Mouse (Mus musculus): Measurements from ENCODE around the gene Ovch2. TPM values are rescaled to one million over a fixed set of nuclear protein-coding genes. Genes with fewer than 3 reads are reported as not detected.

Ovch2 gene
- polyA plus RNA-seq, 1 experiment from 2014 or later = not detected

DNA sequence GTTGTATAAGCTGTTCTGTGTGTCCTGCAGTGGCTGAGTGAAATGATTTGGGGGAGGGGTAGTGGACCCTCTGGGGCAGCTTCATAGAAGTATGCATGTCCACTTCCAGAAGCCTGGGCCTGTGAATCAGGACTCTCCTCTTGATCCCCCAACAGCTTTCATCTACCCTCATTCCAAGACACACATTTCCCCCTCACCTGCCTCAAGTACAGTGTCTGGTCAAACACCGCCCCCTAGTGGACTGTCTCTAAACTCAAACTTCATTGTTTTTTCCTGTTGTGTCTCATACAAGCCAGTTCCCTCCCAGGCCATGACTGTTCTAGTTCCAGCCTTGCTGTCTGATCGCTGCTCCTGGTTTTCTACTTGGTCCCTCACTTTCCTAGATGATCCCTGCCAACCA, 53.1 kb downstream of the Ovch2 start:
- H3K9ac ChIP-seq (ENCODE audit: low read depth, low read length) = no peak overlapping the region
- H3K36me3 ChIP-seq (ENCODE audit: control insufficient read depth, insufficient read depth) = peaks cover 31% of the 10 kb centered on the region
- ATAC-seq = peak; percentile 42
- H3K4me3 ChIP-seq (ENCODE audit: low read depth, low read length) = no peak overlapping the region
- TF ChIP-seq CTCF (IDR thresholded peaks at IDR 0.05; ENCODE audit: low read depth) = peak; percentile 90
- no peak overlapping the region for H3K27ac ChIP-seq (ENCODE audit: low read depth, low read length)
- H3K4me2 ChIP-seq (replicated peaks; ENCODE audit: low read depth) = no peak overlapping the region
- no peaks in the 10 kb centered on the region for H3K9me3 ChIP-seq (ENCODE audit: control insufficient read depth)
- WGBS = 18% methylated on average over 2 of the region's 2 CpGs
- H3K4me1 ChIP-seq (replicated peaks; ENCODE audit: control insufficient read depth, insufficient read depth, low read length) = no peaks in the 10 kb centered on the region
- H3K27me3 ChIP-seq (replicated peaks; ENCODE audit: control insufficient read depth, insufficient read depth, low read length) = no peaks in the 10 kb centered on the region

DNA sequence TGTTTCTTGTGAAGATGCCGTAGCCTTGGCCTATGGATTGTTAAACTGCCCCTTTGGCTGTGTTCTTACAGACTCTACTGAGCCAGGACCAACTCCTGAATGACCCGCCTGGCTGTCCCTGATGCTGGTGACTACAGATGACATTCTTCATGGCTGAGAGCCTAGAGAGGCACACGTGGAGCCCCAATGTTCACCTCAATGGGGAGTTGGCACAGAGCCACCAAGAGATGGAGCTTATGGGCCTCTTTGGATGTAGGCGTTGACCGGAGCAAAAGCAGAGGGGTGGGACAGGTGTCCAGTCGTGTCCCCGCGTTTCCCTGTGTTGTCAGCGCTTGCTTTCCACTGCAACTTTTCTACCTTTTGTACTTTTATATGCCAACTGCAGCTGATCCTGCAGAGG, 53.5 kb downstream of the Ovch2 start:
- Histone ChIP-seq H3K27me3 (replicated peaks; ENCODE audit: control insufficient read depth, insufficient read depth, low read length) (no peaks in the 10 kb centered on the region), H3K4me3 (ENCODE audit: low read depth, low read length) (no peak overlapping the region), H3K9ac (ENCODE audit: low read depth, low read length) (no peak overlapping the region), H3K4me2 (replicated peaks; ENCODE audit: low read depth) (no peak overlapping the region), H3K4me1 (replicated peaks; ENCODE audit: control insufficient read depth, insufficient read depth, low read length) (no peaks in the 10 kb centered on the region), H3K27ac (ENCODE audit: low read depth, low read length) (no peak overlapping the region), H3K9me3 (ENCODE audit: control insufficient read depth) (no peaks in the 10 kb centered on the region), H3K36me3 (ENCODE audit: control insufficient read depth, insufficient read depth) (peaks cover 34% of the 10 kb centered on the region)
- no peak for ATAC-seq
- 86% methylated on average over 9 of the region's 9 CpGs for WGBS
- no peak for TF ChIP-seq CTCF (IDR thresholded peaks at IDR 0.05; ENCODE audit: low read depth)

GRCm38 (mm10) chr7:107746036-107746435, 55.0 kb downstream of the Ovch2 start:
- no peak overlapping the region for H3K27ac ChIP-seq (ENCODE audit: low read depth, low read length)
- no peaks in the 10 kb centered on the region for H3K4me1 ChIP-seq (replicated peaks; ENCODE audit: control insufficient read depth, insufficient read depth, low read length)
- no peak for ATAC-seq
- H3K36me3 ChIP-seq (ENCODE audit: control insufficient read depth, insufficient read depth) = peaks cover 38% of the 10 kb centered on the region
- no peak overlapping the region for H3K9ac ChIP-seq (ENCODE audit: low read depth, low read length)
- H3K4me3 ChIP-seq (ENCODE audit: low read depth, low read length) = no peak overlapping the region
- TF ChIP-seq CTCF (IDR thresholded peaks at IDR 0.05; ENCODE audit: low read depth) = no peak
- H3K27me3 ChIP-seq (replicated peaks; ENCODE audit: control insufficient read depth, insufficient read depth, low read length) = no peaks in the 10 kb centered on the region
- WGBS = 94% methylated on average over 8 of the region's 8 CpGs
- H3K4me2 ChIP-seq (replicated peaks; ENCODE audit: low read depth) = no peak overlapping the region
- H3K9me3 ChIP-seq (ENCODE audit: control insufficient read depth) = no peaks in the 10 kb centered on the region

DNA sequence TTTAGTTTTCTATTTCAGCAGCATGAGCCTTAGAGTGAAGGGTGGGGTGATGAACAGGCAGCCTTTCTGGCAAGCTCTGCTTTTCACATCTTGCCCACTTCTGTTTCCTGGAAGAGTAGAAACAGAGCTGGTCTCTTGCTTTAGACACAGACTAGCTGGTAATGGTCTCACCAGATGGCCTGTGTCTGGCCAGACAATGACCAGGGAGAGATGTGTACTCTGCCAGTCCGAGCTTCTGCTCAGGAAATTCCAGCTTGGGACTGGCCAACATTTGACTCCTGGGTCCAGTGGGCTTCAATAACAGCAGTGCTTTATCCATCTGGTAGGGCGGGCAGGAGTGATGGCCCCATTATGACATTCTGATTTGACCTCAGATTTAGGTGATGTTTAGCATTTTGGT, 55.9 kb downstream of the Ovch2 start:
- Histone ChIP-seq H3K4me3 (ENCODE audit: low read depth, low read length) (no peak overlapping the region), H3K4me1 (replicated peaks; ENCODE audit: control insufficient read depth, insufficient read depth, low read length) (no peaks in the 10 kb centered on the region), H3K27me3 (replicated peaks; ENCODE audit: control insufficient read depth, insufficient read depth, low read length) (no peaks in the 10 kb centered on the region), H3K4me2 (replicated peaks; ENCODE audit: low read depth) (no peak overlapping the region), H3K9ac (ENCODE audit: low read depth, low read length) (no peak overlapping the region), H3K27ac (ENCODE audit: low read depth, low read length) (no peak overlapping the region), H3K36me3 (ENCODE audit: control insufficient read depth, insufficient read depth) (peaks cover 46% of the 10 kb centered on the region), H3K9me3 (ENCODE audit: control insufficient read depth) (no peaks in the 10 kb centered on the region)
- ATAC-seq = no peak
- TF ChIP-seq CTCF (IDR thresholded peaks at IDR 0.05; ENCODE audit: low read depth) = no peak
- 73% methylated on average over 2 of the region's 2 CpGs for WGBS

- TF ChIP-seq CTCF (IDR thresholded peaks at IDR 0.05; ENCODE audit: low read depth) = no peak
- Histone ChIP-seq H3K4me1 (replicated peaks; ENCODE audit: control insufficient read depth, insufficient read depth, low read length) (no peaks in the 10 kb centered on the region), H3K27ac (ENCODE audit: low read depth, low read length) (no peak overlapping the region), H3K9me3 (ENCODE audit: control insufficient read depth) (no peaks in the 10 kb centered on the region), H3K27me3 (replicated peaks; ENCODE audit: control insufficient read depth, insufficient read depth, low read length) (no peaks in the 10 kb centered on the region), H3K36me3 (ENCODE audit: control insufficient read depth, insufficient read depth) (peaks cover 51% of the 10 kb centered on the region), H3K4me3 (ENCODE audit: low read depth, low read length) (no peak overlapping the region), H3K9ac (ENCODE audit: low read depth, low read length) (no peak overlapping the region), H3K4me2 (replicated peaks; ENCODE audit: low read depth) (no peak overlapping the region)
- ATAC-seq = no peak
- 86% methylated on average over 4 of the region's 4 CpGs for WGBS
Observed at GRCm38 (mm10) chr7:107744454-107744853, 56.6 kb downstream of the Ovch2 start.

DNA sequence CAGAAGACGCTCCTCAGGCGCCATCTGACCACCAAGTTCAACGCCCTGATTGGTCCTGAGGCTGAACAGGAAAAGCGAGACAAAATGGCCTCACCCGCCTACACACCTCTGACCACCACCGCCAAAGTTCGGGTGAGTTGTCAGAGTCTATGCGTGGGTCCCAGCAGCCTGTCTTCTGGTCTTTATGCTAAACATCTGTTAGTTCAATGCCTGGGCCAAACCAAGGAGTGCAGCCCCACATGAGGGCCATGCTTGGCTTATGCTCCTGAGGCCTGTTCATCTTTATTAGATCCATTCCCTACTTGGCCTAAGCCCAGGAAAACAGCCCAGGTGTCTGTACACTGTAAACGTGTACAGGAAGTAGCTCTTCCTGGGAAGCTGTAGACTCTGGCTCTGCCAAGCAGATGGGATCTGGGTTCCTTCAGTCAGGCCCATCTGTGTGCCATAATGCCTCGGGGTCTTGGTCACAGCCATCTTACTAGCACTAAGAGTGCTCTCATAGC, 58.0 kb downstream of the Ovch2 start:
- Histone ChIP-seq H3K4me1 (replicated peaks; ENCODE audit: control insufficient read depth, insufficient read depth, low read length) (no peaks in the 10 kb centered on the region), H3K27ac (ENCODE audit: low read depth, low read length) (no peak overlapping the region), H3K9me3 (ENCODE audit: control insufficient read depth) (no peaks in the 10 kb centered on the region), H3K4me3 (ENCODE audit: low read depth, low read length) (no peak overlapping the region), H3K36me3 (ENCODE audit: control insufficient read depth, insufficient read depth) (peaks cover 64% of the 10 kb centered on the region), H3K9ac (ENCODE audit: low read depth, low read length) (no peak overlapping the region), H3K27me3 (replicated peaks; ENCODE audit: control insufficient read depth, insufficient read depth, low read length) (no peaks in the 10 kb centered on the region), H3K4me2 (replicated peaks; ENCODE audit: low read depth) (no peak overlapping the region)
- no peak for TF ChIP-seq CTCF (IDR thresholded peaks at IDR 0.05; ENCODE audit: low read depth)
- 88% methylated on average over 10 of the region's 10 CpGs for WGBS
- no peak for ATAC-seq

- WGBS = 30% methylated on average over 2 of the region's 2 CpGs
Observed at GRCm38 (mm10) chr7:107738726-107739125, 62.3 kb downstream of the Ovch2 start.

More at GRCm38 (mm10) chr7:107738726-107739125, 62.3 kb downstream of the Ovch2 start:
- H3K36me3 ChIP-seq (ENCODE audit: control insufficient read depth, insufficient read depth) = peaks cover 45% of the 10 kb centered on the region
- H3K4me2 ChIP-seq (replicated peaks; ENCODE audit: low read depth) = no peak overlapping the region
- no peak overlapping the region for H3K9ac ChIP-seq (ENCODE audit: low read depth, low read length)
- H3K4me1 ChIP-seq (replicated peaks; ENCODE audit: control insufficient read depth, insufficient read depth, low read length) = no peaks in the 10 kb centered on the region
- no peaks in the 10 kb centered on the region for H3K9me3 ChIP-seq (ENCODE audit: control insufficient read depth)
- no peaks in the 10 kb centered on the region for H3K27me3 ChIP-seq (replicated peaks; ENCODE audit: control insufficient read depth, insufficient read depth, low read length)
- ATAC-seq = no peak
- no peak overlapping the region for H3K27ac ChIP-seq (ENCODE audit: low read depth, low read length)
- H3K4me3 ChIP-seq (ENCODE audit: low read depth, low read length) = no peak overlapping the region
- peak; percentile 58 for TF ChIP-seq CTCF (IDR thresholded peaks at IDR 0.05; ENCODE audit: low read depth)
